Mouse (Mus musculus): ENCODE data around the gene Gm19426.

The Gm19426 gene

DNA sequence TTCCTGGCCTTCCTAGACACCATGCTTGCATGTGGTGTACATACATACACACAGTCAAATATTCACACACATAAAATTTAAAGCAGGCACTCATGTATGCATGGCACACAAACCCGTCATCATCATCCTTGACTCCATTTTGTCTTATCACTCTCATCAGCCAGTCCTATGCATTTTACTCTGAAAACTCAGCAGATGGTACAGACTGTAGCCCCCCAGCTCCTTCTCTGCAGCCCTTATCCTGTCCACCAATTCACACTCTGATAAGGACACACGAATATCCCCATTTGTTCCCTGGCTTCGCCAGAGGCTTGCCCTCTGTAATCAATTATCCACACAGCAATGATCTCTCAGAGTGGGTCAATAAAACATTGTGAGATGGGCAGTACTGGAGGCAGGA lies 22.3 kb downstream of the Gm19426 start:
- no peak for DNase-seq (ENCODE audit: low read depth)

DNA sequence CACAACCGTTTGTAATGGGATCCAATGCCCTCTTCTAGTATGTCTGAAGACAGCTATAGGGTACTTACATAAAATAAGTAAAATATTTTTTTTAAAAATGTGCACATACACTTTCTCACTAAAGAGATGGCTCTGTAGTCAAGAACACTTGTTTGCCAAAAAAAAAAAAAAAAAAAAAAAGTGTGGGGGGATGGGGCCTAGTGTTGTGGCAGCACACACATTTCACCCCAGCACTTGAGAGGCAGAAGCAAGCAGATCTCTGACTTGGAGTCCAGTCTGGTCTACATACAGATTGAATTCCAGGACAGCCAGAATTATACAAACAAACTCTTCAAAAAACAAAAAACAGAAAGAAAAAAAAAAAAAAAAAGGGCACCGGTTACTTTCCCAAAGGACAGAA lies 22.7 kb downstream of the Gm19426 start:
- no peak for DNase-seq (ENCODE audit: low read depth)

DNA sequence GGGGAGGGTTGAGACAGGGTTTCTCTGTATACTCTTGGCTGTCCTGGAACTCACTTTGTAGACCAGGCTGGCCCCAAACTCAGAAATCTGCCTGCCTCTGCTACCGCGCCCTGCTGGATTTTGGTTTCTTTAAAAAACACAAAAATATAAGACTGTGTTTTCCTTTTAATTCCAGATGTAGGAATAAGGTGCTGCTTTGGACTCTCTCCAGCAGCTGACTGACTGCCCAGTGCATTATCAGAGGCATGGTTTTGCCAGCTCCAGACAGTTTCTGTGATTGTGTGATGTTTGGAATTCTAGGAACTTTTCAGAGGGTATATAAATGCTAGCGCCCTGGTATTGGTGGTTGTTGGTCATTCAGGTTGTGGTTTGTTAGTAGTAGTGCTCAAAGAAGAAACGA lies 26.1 kb downstream of the Gm19426 start:
- no peak for DNase-seq (ENCODE audit: low read depth)

DNA sequence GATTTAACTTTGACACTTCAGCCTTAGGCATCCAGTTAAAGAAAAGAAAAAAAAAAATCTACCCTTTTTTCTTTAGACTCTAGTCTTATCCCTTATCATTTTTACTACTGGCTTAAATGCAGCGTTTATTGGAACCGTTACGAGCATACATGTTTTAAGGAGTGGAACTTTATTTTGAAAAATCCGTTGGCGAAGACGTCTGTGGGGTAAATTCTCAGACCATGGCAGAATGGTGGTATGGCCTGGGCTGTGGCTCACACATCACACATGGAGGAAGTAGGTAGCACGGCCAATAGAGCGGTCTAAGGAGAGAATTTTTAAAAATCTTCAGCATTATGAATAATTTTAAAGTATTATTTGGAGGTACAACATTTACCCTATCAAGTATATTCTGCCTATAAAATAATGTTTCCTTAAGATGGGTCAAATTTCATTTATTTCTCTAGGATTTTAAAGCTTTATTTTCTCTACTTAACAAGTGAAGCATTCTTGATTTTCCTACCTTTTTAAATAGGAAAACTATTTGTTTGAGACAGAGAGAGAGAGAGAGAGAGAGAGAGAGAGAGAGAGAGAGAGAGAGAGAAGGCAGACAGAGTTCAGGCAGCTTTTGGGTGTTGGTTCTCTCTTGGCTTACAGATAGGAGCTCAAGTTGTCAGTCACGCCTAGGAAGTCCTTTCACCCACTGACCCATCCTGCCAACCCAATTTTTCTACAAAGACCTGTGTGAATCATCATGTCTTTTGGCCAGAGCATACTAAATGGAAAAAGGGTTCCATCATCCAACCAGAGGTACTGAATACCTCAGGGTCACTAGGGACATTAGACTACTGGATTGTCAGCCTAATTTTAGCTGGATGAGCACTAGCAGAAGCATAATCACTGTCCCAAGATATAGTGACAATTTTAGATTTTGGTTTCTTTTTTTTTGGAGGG lies 26.8 kb downstream of the Gm19426 start:
- DNase-seq (ENCODE audit: low read depth): peak; percentile 23

DNA sequence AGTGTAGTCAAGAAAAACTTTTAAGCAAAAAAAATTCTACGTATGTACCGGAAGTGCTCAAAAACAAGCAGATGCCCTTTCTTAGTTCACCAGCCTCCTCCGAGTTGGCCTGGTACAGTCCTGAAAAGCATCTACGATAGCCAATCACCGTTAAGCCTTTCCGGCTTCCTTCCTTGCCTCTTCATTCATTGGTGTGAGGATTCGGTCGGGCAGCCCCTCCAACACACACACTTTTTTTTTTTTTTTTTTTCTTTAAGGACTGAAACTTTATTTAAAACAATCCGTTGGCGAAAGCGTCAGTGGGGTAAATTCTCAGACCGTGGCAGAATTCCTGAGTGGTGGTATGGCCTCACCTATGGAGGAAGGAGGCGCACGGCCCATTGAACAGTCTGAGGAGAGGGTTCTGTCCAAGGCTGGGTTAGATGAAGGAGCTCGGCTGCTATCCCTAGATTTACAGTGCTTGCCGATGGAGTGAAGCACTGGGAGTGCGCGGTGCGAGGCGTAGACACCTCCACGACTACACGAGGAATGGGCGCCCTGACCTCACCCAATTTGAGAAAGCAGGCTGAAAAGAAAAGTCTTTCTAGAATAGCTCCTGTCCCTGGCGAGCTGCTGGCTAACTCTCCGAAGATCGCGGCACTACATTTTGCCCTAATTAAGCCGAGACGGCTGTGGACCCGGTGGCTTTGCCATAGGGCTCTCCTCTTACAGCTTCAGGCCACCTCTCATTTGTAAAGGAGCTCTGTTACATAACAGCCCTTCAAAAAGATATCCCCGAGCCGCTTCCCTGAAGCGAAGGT lies 27.7 kb downstream of the Gm19426 start:
- DNase-seq (ENCODE audit: low read depth): no peak

DNA sequence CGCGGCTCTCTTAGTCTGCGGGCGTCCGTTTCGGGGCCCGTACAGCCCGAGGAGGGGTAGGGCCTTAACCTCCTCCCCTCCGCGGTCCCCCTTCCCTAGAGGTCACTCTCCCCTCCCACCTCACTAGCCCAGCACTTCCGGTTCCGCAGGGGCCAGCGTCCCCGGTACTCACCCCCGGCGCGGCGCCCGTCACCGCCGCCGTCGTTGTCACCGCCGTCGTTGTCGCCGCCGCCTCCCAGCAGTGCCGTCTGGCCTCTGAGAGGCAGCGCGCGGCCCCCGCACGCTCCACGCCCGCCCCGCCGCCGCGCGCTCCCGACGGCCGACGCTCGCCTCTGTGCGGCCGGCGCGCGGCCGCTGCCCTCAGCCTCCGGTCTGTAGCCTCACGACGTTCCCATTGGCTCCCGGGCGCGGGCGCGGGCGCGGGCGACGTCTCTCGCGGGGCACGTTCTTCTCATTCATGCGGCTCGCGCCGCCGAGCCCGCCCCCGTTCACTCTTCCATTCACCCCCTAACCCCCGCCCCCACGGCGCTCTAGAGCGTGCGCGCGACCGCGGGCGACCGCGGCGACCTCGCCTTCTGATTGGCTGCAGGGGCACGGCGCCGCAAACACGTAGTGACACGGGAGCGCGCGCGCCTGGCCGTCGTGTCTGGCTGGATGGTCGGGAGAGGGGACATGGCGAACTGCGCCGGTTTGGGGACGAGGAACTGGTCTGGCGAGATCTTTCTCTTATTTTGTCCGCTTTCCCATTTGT lies 28.5 kb downstream of the Gm19426 start, which contains the start of gene Zdhhc5:
Gene Zdhhc5 (minus strand): TSS at position 370 of the 751 bp plus-strand sequence.
- DNase-seq (ENCODE audit: low read depth): peak; percentile 99

DNA sequence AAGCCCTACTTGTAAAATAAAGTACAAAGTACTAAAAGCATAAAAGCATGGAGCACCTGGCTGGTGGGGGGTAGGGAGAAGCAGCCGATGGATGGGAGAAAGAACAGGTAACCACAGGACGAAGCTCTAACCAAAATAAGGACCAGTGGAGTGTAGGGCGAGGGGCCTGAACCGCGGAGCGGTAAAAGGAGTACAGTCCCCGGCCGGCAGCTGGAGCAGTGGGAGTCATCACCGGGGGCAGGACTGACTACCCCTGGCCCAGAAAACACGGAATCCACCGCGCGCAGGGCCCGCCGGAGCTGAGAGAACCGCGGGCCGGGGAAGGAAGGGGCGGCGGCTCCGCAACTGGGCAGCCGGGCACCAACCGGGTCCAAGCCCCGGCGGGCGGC lies 29.0 kb downstream of the Gm19426 start:
- no peak for DNase-seq (ENCODE audit: low read depth)

DNA sequence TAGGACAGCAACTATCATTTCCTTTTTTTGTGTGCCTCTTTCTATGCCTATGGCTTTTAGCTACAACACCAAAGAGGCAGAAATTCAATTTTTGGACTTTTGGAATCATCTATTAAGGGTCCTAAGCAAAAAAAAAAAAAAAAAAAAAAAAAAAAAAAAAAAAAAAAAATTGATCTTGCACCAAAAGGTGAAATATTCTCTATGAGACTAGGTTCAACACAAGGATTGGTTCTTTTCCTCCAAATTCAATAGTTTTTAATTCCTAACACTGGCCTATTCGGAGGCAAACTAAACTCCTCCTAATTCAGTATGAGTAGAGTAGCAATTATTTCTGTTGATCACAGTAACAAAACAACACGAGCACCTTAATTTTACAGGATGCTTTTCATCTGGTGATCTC lies 31.6 kb downstream of the Gm19426 start:
- no peak for DNase-seq (ENCODE audit: low read depth)

DNA sequence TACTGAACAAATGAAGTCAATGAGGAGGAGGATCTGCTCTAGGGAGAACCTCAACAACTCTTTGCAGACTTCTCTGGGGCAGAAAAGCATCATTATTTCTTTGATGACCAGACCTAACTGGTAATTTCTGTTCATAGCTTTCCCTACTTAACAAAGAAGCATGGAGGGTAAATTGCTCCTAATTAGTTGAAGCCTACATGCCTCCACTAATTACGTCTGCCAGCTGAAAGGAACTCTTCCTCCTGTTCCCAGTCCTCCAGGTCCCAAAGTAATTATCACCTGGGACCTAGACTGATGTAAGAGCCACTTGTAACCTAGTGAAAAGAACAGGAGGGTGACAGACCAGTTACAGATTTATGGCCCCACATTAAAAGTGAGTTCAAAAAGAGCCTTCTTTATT lies 35.9 kb downstream of the Gm19426 start:
- no peak for DNase-seq (ENCODE audit: low read depth)

DNA sequence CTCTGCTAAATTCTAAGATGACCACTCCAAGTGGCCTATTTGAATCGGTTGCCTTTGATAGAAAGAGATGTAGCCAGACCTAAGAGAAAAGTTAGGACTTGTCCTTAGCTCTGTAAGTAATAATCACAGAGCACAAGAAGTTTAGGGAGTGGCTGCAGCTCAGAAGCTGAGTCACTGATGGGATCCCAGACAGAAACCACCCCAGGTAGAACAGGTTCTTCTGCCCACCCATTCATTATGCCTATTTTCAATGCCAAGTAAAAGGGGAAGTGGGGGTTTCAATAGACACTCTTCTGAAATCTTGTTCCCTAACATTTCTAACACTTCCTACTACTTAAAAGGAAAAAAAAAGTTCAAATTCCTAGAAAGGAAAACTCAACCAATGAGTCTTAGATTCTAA lies 38.2 kb downstream of the Gm19426 start:
- DNase-seq (ENCODE audit: low read depth): no peak

DNA sequence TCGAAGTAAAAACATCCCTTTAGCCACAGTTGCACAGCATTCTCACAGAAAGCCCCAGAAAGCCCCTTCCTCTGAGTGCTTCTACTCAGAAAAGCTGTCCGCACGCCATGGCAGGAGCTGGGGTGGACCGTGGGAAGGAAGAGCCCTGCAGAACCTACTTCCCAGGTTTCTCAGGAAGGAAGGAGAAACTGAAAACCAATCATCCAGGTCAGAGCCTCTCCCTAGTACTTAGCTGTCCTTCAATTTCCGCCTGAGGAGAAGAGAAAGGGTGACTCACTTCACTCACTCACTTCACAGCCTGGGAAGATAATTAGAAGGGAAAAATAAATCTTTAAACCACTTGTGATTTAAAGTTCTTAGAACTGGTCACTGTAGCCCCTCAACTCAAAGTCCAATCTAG lies 39.1 kb downstream of the Gm19426 start:
- no peak for DNase-seq (ENCODE audit: low read depth)

DNA sequence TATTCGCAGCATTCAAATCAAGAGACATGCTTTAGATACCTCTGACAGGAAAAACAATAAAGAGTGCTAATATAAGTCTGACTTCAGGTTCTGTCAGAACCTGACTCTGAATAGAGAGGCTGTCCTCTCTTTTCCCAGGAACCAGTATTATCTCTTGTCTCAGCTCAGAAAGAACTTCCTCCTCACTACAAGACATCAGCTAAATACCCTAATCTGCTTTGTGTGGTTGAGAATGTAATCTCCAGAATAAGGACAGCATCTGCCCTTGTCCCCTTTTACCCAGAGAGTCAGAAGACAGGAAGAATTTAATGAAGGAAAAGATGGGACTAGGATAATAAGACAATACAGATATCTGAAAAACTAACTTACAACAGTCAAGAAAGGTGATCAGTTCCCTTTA lies 40.0 kb downstream of the Gm19426 start:
- DNase-seq (ENCODE audit: low read depth): no peak

DNA sequence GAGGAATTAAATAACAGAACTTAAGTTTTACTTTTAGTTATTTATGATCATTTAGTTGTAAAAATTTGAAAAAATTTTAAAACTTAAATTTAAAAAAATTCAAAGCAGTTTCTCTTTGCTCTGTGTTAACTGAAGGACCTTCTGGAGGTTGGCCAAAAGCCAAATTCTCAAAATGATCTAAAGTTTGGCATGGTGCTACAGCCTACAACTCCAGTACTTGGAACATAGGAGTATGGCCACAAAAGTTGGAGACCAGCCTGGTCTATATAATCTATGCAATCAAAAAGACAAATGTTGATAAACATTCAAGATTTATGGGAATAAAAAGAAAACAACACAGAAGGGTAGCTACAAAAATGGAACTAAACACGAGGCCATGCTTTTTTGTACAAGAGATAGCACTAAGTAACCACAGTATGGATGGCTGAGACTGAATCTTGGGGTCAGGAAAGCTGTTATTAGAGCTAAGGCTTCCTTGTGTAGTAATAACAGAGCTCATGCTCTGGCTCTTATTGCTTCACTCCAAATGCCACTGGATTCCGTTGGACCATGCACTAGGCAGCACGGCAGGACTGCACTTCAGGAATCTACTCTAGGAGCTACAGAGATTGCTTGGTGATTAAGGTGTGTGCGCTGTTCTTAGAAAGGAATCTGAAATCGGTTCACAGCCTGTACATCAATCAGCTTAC lies 48.3 kb downstream of the Gm19426 start:
- no peak for DNase-seq (ENCODE audit: low read depth)

All from induced T-regulatory cell, adult 2 months (primary cell).